Mouse (Mus musculus) G1E (cell line): Measurements from ENCODE around the gene Dlst.

Experiments
- CTCF ChIP-seq: IDR thresholded peaks from 2 replicates; pipeline ENCODE4 v1.5.1; 2012; ENCODE audit warnings: low read depth, low read length, inconsistent platforms, mixed read lengths
- GATA1 ChIP-seq: IDR thresholded peaks from 2 replicates; pipeline ENCODE4 v1.6.1; 2012; ENCODE audit warnings: borderline replicate concordance, low read length, inconsistent platforms, mixed read lengths

DNA sequence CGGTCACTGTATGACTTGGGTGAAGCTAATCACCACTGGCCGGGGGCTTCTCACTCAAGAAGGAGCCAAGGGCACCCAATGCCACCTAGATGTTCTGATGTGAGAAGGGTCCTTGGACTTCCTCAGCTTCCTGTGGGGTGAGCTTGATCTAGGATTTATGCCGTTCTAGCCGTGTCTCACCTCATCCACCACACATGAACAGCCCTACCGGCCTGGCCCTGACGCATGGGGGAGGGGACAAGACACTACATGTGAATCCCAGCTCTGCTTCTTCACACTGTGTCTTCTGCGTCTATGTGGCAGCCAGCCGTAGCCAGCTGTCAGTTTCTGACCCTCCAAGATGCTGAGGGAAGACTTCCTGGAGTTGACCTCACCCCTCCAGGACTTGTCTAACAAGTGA is 48.2 kb downstream of the Dlst start:
- no peak for TF ChIP-seq CTCF
- no peak for TF ChIP-seq GATA1
